Mouse (Mus musculus): ENCODE data around the gene Cpt1a. TPM values are rescaled to one million over a fixed set of nuclear protein-coding genes. Genes with fewer than 3 reads are reported as not detected.

Gene Cpt1a
- polyA plus RNA-seq, 1 experiment from 2014 or later = 14.5 TPM

DNA sequence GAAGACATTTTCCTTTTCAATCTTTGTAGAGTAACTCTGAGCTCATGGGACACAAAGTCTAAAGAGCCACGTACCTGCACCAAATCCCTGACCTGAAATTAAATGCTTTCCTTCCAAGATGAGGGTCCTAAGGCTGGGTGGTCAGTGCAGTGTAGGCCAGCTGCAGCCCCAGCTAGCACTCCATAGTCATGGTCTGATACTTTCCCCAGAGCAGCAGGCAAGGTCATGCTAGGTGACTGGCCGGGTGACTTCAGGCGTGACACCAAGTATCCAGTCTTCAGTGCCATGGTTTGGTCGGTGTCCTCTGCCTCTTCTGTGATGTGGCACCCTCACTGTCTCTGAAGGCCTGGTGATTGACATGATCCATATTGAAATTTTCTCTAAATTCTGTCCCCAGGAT lies 77.9 kb downstream of the Cpt1a start:
- Histone ChIP-seq H3K4me3 (ENCODE audit: low read depth, low read length) (no peak overlapping the region), H3K4me2 (ENCODE audit: low read length) (no peak overlapping the region), H3K9me3 (replicated peaks; ENCODE audit: control insufficient read depth, low read length) (no peaks in the 10 kb centered on the region), H3K27ac (ENCODE audit: low read depth, low read length) (no peak overlapping the region), H3K4me1 (ENCODE audit: control insufficient read depth, insufficient read depth, low read length) (no peaks in the 10 kb centered on the region), H3K9ac (ENCODE audit: low read length) (no peak overlapping the region), H3K36me3 (ENCODE audit: control insufficient read depth, insufficient read depth, low read length) (no peaks in the 10 kb centered on the region), H3K27me3 (replicated peaks; ENCODE audit: control insufficient read depth, insufficient read depth, low read length) (no peaks in the 10 kb centered on the region)
- no peak for ATAC-seq
- whole genome bisulfite sequencing = 91% methylated on average over 4 of the region's 4 CpGs
- DNase-seq (ENCODE audit: low spot score) = no peak

DNA sequence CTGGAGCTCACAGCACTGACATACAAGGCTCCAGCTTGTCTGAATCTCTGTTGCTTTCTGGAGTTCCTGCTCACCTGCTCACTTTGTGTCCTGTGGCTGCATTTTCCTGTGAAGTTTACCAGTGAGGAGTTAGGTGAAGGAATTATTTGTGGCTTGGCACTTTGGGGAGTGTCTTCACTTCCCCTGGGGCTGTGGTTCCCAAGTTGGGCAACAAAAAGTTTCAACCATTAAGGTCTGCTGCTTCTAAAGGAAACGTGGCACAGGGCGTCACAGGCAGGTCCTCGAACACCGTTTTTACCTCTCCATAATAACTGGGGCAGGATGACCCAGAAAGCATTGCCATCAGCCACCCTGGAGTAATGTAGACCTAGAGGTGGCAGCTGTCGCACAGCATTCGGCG lies 79.4 kb downstream of the Cpt1a start:
- H3K4me3 ChIP-seq (ENCODE audit: low read depth, low read length) = no peak overlapping the region
- H3K4me1 ChIP-seq (ENCODE audit: control insufficient read depth, insufficient read depth, low read length) = no peaks in the 10 kb centered on the region
- no peaks in the 10 kb centered on the region for H3K36me3 ChIP-seq (ENCODE audit: control insufficient read depth, insufficient read depth, low read length)
- H3K27ac ChIP-seq (ENCODE audit: low read depth, low read length) = no peak overlapping the region
- H3K27me3 ChIP-seq (replicated peaks; ENCODE audit: control insufficient read depth, insufficient read depth, low read length) = no peaks in the 10 kb centered on the region
- no peak overlapping the region for H3K4me2 ChIP-seq (ENCODE audit: low read length)
- WGBS = 81% methylated on average over 7 of the region's 7 CpGs
- H3K9ac ChIP-seq (ENCODE audit: low read length) = no peak overlapping the region
- H3K9me3 ChIP-seq (replicated peaks; ENCODE audit: control insufficient read depth, low read length) = no peaks in the 10 kb centered on the region
- DNase-seq (ENCODE audit: low spot score) (no peak), ATAC-seq (no peak)

DNA sequence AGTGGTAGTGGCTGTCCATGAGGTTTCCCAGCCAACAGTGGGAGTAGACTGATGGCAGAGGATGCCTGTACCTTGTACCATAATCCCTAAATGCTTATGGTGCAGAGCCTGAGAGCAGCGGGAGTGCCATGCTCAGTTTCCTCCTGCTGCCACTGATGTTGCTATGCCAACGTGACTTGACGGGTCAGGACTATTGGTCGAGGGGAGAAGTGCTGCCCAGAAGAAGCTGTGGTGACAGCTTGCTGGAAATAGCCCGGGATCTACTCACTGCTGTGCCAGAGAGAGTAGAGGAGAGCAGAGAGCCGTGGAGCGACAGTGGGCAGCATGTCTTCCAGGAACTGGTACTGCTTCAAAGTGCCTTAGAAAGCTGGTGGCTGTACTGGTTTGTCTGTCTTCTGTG lies 79.8 kb downstream of the Cpt1a start:
- no peak overlapping the region for H3K4me2 ChIP-seq (ENCODE audit: low read length)
- no peaks in the 10 kb centered on the region for H3K36me3 ChIP-seq (ENCODE audit: control insufficient read depth, insufficient read depth, low read length)
- H3K4me1 ChIP-seq (ENCODE audit: control insufficient read depth, insufficient read depth, low read length) = no peaks in the 10 kb centered on the region
- no peak overlapping the region for H3K27ac ChIP-seq (ENCODE audit: low read depth, low read length)
- DNase-seq (ENCODE audit: low spot score) (no peak), ATAC-seq (no peak)
- no peak overlapping the region for H3K4me3 ChIP-seq (ENCODE audit: low read depth, low read length)
- no peaks in the 10 kb centered on the region for H3K9me3 ChIP-seq (replicated peaks; ENCODE audit: control insufficient read depth, low read length)
- H3K9ac ChIP-seq (ENCODE audit: low read length) = no peak overlapping the region
- H3K27me3 ChIP-seq (replicated peaks; ENCODE audit: control insufficient read depth, insufficient read depth, low read length) = no peaks in the 10 kb centered on the region
- WGBS = 46% methylated on average over 7 of the region's 7 CpGs

DNA sequence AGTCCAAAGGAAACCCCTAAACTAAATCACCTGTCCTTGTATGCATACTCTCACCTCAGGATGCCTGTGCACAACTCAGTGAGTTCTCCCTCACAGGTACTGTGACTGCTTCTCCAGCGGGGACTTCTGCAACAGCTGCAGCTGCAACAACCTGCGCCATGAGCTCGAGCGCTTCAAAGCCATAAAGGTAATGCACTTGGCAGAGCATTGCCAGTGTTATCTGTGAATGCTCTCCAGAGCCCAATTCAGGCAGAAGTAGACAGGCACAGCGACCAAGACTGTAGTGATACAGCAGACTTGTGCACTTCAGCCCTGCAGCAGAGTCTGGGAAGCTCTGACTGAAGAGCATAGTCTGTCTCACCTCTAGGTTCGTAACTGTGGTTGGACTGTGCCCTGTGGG lies 80.3 kb downstream of the Cpt1a start:
- 85% methylated on average over 6 of the region's 6 CpGs for WGBS
- no peak overlapping the region for H3K9ac ChIP-seq (ENCODE audit: low read length)
- no peaks in the 10 kb centered on the region for H3K4me1 ChIP-seq (ENCODE audit: control insufficient read depth, insufficient read depth, low read length)
- H3K27ac ChIP-seq (ENCODE audit: low read depth, low read length) = no peak overlapping the region
- H3K4me2 ChIP-seq (ENCODE audit: low read length) = no peak overlapping the region
- ATAC-seq = no peak
- no peak overlapping the region for H3K4me3 ChIP-seq (ENCODE audit: low read depth, low read length)
- H3K9me3 ChIP-seq (replicated peaks; ENCODE audit: control insufficient read depth, low read length) = no peaks in the 10 kb centered on the region
- no peaks in the 10 kb centered on the region for H3K27me3 ChIP-seq (replicated peaks; ENCODE audit: control insufficient read depth, insufficient read depth, low read length)
- no peaks in the 10 kb centered on the region for H3K36me3 ChIP-seq (ENCODE audit: control insufficient read depth, insufficient read depth, low read length)
- no peak for DNase-seq (ENCODE audit: low spot score)

DNA sequence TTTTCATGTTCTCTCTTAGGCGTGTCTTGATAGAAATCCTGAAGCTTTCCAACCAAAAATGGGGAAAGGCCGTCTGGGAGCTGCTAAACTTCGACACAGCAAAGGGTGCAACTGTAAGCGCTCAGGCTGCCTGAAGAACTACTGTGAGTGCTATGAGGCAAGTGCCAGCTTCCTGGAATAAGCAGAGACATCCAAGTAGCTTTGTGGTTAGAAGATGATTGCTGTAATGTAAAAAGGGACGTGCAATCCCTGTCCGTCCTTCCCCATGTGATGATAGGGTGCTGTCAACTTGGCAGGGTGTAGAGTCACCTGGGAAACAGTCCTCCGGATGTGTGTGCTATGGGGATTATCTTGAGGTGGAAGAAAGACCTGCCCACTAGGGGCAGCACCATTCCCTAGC lies 81.9 kb downstream of the Cpt1a start:
- no peaks in the 10 kb centered on the region for H3K27me3 ChIP-seq (replicated peaks; ENCODE audit: control insufficient read depth, insufficient read depth, low read length)
- H3K36me3 ChIP-seq (ENCODE audit: control insufficient read depth, insufficient read depth, low read length) = no peaks in the 10 kb centered on the region
- no peaks in the 10 kb centered on the region for H3K9me3 ChIP-seq (replicated peaks; ENCODE audit: control insufficient read depth, low read length)
- H3K9ac ChIP-seq (ENCODE audit: low read length) = no peak overlapping the region
- H3K4me1 ChIP-seq (ENCODE audit: control insufficient read depth, insufficient read depth, low read length) = no peaks in the 10 kb centered on the region
- DNase-seq (ENCODE audit: low spot score) = no peak
- no peak for ATAC-seq
- no peak overlapping the region for H3K4me2 ChIP-seq (ENCODE audit: low read length)
- H3K4me3 ChIP-seq (ENCODE audit: low read depth, low read length) = no peak overlapping the region
- WGBS = 80% methylated on average over 7 of the region's 7 CpGs
- H3K27ac ChIP-seq (ENCODE audit: low read depth, low read length) = no peak overlapping the region

DNA sequence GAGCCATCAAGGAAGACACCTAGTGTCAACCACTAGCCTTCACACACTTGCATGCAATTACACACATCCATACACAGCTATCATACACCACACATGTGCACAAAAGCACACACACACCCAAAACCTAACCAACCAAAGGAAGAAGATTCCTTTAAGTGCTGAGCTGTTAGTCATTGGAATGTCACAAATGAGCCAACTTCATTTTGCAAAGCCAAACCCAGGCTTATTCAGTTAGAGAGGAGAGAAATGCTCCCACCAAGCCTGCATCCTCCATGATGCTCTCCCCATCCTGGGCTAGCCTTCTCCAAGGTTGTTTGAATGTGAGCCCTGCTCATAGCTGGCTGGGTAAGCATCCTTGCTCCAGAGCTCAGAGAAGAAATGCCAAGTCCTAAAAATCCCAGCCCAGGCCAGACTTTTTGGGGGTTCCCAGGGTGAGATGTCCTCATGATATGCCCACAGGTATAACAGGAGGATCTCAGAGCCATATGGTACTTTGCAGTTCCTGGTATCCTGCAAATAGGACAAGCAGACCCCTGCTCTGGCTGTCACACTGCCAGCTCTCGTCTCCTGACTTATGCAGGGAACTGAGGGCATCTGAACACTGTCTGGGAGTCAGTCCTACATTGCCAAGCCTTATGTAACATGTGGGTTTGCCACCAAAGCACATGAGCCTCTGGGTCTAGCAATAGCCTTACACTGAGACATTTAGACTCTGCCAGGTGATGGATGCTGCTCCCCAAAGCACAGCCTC lies 83.6 kb downstream of the Cpt1a start:
- no peak for ATAC-seq
- 63% methylated on average over 1 of the region's 1 CpGs for WGBS
- H3K36me3 ChIP-seq (ENCODE audit: control insufficient read depth, insufficient read depth, low read length) = no peaks in the 10 kb centered on the region

DNA sequence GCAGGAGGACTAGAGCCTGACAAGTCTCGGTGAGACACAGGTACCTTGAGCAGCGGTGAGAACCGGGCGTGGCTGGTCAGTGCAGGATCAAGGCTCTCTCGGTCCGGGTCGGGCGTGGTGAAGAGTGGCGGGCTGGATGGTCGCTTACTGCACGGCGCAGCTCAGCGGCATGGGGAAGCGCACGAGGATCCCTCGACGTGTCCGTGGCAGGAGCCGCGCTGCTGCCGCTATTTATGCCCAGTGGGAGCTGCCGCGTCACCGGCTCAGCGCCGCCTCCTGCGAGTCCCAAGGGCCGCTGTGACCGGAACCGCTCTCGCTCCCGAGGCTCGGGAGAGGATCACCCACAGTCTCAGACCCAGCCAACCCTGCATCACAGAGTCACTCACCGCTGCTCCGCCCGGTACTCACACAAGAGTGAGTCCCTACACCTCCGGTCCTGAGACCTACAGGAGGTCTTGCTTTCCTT lies 92.2 kb downstream of the Cpt1a start, which contains the start of gene Gal:
Gene Gal, minus strand, starts transcription at position 277 of the 466 bp plus-strand sequence.
- Histone ChIP-seq H3K27me3 (replicated peaks; ENCODE audit: control insufficient read depth, insufficient read depth, low read length) (peaks cover 9% of the 10 kb centered on the region), H3K9ac (ENCODE audit: low read length) (peak within 1 kb of the TSS; percentile 47), H3K4me2 (ENCODE audit: low read length) (peak within 1 kb of the TSS; percentile 50), H3K9me3 (replicated peaks; ENCODE audit: control insufficient read depth, low read length) (no peaks in the 10 kb centered on the region), H3K36me3 (ENCODE audit: control insufficient read depth, insufficient read depth, low read length) (no peaks in the 10 kb centered on the region), H3K27ac (ENCODE audit: low read depth, low read length) (no peak within 1 kb of the TSS), H3K4me3 (ENCODE audit: low read depth, low read length) (peak within 1 kb of the TSS; percentile 20), H3K4me1 (ENCODE audit: control insufficient read depth, insufficient read depth, low read length) (no peaks in the 10 kb centered on the region; the same call in 1 of the 2 replicates)
- WGBS = 3% methylated on average over 37 of the region's 37 CpGs
- peak; percentile 25 for DNase-seq (ENCODE audit: low spot score)
- ATAC-seq = no peak

More for the DNA sequence above, 83.6 kb downstream of the Cpt1a start:
- Histone ChIP-seq H3K9ac (ENCODE audit: low read length) (no peak overlapping the region), H3K27ac (ENCODE audit: low read depth, low read length) (no peak overlapping the region), H3K9me3 (replicated peaks; ENCODE audit: control insufficient read depth, low read length) (no peaks in the 10 kb centered on the region), H3K27me3 (replicated peaks; ENCODE audit: control insufficient read depth, insufficient read depth, low read length) (no peaks in the 10 kb centered on the region), H3K4me3 (ENCODE audit: low read depth, low read length) (no peak overlapping the region), H3K4me1 (ENCODE audit: control insufficient read depth, insufficient read depth, low read length) (no peaks in the 10 kb centered on the region), H3K4me2 (ENCODE audit: low read length) (no peak overlapping the region)
- DNase-seq (ENCODE audit: low spot score) = no peak

DNA sequence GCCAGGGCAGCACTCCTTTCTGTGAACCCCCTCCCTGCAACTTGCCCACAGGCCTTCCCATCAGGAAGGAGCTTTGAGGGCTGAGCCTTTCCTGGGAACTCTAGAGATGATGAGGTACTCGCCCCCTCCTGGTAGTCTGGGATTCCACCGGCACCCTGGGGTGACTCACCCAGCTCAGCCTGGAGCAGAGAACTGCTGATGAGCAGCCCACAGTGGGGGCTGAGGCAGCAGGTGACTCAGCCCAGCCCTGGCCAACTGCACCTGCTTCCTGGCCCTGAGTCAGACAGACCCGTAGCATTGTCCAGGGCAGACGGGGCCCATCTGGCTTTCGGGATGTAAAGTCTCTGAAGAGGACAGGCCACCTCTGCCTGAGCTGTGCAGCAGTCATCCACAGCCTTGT lies 97.1 kb downstream of the Cpt1a start:
- Histone ChIP-seq H3K4me2 (ENCODE audit: low read length) (no peak overlapping the region), H3K4me1 (ENCODE audit: control insufficient read depth, insufficient read depth, low read length) (no peaks in the 10 kb centered on the region), H3K36me3 (ENCODE audit: control insufficient read depth, insufficient read depth, low read length) (no peaks in the 10 kb centered on the region), H3K27ac (ENCODE audit: low read depth, low read length) (no peak overlapping the region), H3K9ac (ENCODE audit: low read length) (no peak overlapping the region), H3K27me3 (replicated peaks; ENCODE audit: control insufficient read depth, insufficient read depth, low read length) (no peaks in the 10 kb centered on the region; the same call in 1 of the 2 replicates), H3K4me3 (ENCODE audit: low read depth, low read length) (no peak overlapping the region), H3K9me3 (replicated peaks; ENCODE audit: control insufficient read depth, low read length) (no peaks in the 10 kb centered on the region)
- 58% methylated on average over 5 of the region's 5 CpGs for WGBS
- no peak for ATAC-seq
- DNase-seq (ENCODE audit: low spot score) = no peak

DNA sequence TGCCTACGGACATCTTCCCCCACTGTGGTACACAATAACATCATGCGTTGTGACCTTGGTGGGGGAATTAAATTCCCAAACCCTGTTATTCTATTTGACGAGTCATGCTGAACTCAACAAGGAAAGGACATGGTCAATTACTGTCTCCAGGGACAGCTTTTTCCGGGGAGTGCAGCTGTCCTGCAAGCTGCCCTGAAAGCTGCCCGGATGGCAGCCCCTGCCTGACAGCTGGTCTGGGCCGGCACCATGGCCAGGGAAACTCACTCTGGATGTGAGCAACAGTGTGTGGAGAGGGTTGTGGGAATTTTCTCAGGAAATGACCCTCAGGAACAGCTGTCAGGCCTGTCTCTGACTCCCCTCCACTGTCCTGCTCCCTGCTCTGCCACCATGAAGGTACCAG lies 100.4 kb downstream of the Cpt1a start:
- no peak for ATAC-seq
- WGBS = 44% methylated on average over 6 of the region's 6 CpGs
- Histone ChIP-seq H3K36me3 (ENCODE audit: control insufficient read depth, insufficient read depth, low read length) (no peaks in the 10 kb centered on the region), H3K9ac (ENCODE audit: low read length) (no peak overlapping the region), H3K27me3 (replicated peaks; ENCODE audit: control insufficient read depth, insufficient read depth, low read length) (no peaks in the 10 kb centered on the region), H3K27ac (ENCODE audit: low read depth, low read length) (no peak overlapping the region), H3K9me3 (replicated peaks; ENCODE audit: control insufficient read depth, low read length) (no peaks in the 10 kb centered on the region), H3K4me2 (ENCODE audit: low read length) (no peak overlapping the region), H3K4me3 (ENCODE audit: low read depth, low read length) (no peak overlapping the region), H3K4me1 (ENCODE audit: control insufficient read depth, insufficient read depth, low read length) (no peaks in the 10 kb centered on the region)
- DNase-seq (ENCODE audit: low spot score) = no peak
